Mouse (Mus musculus): ENCODE data around the gene Creb3l2. TPM values are rescaled to one million over a fixed set of nuclear protein-coding genes. Genes with fewer than 3 reads are reported as not detected.

Creb3l2 gene
- polyA plus RNA-seq, 1 experiment from 2014 or later = 20.8 TPM

DNA sequence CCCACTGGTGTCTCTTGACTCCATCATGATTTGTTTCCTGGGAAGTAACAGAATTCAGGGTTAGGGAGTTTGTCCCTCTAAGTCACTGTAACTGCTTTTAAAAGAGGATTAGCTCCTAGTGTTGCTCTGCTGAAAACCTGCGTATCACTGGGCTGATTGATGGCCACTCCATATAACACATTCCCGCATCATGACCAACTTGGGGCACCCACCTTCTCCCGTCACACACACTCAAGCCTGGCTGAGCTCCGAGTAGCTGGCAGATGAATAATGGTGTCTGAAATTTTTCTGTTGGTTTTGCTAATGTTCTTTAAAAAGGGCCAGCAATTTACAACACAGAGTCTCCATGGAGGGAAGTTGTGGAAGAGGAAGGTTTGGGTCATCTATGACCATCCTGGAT lies 41.8 kb downstream of the Creb3l2 start:
- Histone ChIP-seq H3K27ac (no peak overlapping the region), H3K4me2 (ENCODE audit: low read length) (no peak overlapping the region), H3K9ac (ENCODE audit: low read depth, low read length) (no peak overlapping the region), H3K4me1 (replicated peaks; ENCODE audit: insufficient read depth, low read length) (peaks cover 46% of the 10 kb centered on the region), H3K36me3 (ENCODE audit: insufficient read depth, low read length) (0 out of 2 replicates have a peak, but pooled peaks cover 7% of the 10 kb centered on the region), H3K27me3 (ENCODE audit: insufficient read depth, low read length) (no peaks in the 10 kb centered on the region), H3K4me3 (replicated peaks; ENCODE audit: low read depth, low read length) (no peak overlapping the region), H3K9me3 (replicated peaks; ENCODE audit: low read length) (no peaks in the 10 kb centered on the region)
- ATAC-seq (replicated peaks; ENCODE audit: low FRiP score, low read depth) = no peak
- DNase-seq (ENCODE audit: low spot score) = no peak
- WGBS = 82% methylated on average over 4 of the region's 4 CpGs
- no peak for TF ChIP-seq CTCF (IDR thresholded peaks at IDR 0.05; ENCODE audit: low read depth)

DNA sequence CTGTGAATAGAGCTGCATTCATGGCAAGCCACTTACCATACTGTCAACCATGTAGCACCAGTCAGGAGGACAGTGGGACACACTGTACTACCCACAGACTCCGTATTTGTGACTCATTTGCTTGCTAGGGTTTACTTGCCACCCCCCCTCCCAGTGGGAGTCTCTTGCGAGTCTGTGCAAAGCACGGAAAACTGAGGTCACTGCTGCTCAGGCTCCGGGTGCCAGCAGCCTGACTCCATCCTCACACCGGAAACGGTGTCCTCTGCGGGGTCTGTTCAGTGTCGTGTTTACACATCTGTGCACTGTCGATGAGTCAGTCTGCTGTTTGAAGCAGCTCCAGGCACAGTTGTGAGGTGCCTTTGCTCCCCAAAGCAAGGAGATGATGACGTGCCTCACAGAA lies 43.0 kb downstream of the Creb3l2 start:
- no peak overlapping the region for H3K27ac ChIP-seq
- H3K9ac ChIP-seq (ENCODE audit: low read depth, low read length) = no peak overlapping the region
- TF ChIP-seq CTCF (IDR thresholded peaks at IDR 0.05; ENCODE audit: low read depth) = no peak
- H3K4me1 ChIP-seq (replicated peaks; ENCODE audit: insufficient read depth, low read length) = peaks cover 40% of the 10 kb centered on the region
- ATAC-seq (replicated peaks; ENCODE audit: low FRiP score, low read depth) (no peak), DNase-seq (ENCODE audit: low spot score) (no peak)
- 0 out of 2 replicates have a peak, but pooled peaks cover 10% of the 10 kb centered on the region for H3K36me3 ChIP-seq (ENCODE audit: insufficient read depth, low read length)
- H3K4me2 ChIP-seq (ENCODE audit: low read length) = no peak overlapping the region
- no peaks in the 10 kb centered on the region for H3K27me3 ChIP-seq (ENCODE audit: insufficient read depth, low read length)
- WGBS = 42% methylated on average over 10 of the region's 10 CpGs
- H3K9me3 ChIP-seq (replicated peaks; ENCODE audit: low read length) = no peaks in the 10 kb centered on the region
- H3K4me3 ChIP-seq (replicated peaks; ENCODE audit: low read depth, low read length) = no peak overlapping the region

DNA sequence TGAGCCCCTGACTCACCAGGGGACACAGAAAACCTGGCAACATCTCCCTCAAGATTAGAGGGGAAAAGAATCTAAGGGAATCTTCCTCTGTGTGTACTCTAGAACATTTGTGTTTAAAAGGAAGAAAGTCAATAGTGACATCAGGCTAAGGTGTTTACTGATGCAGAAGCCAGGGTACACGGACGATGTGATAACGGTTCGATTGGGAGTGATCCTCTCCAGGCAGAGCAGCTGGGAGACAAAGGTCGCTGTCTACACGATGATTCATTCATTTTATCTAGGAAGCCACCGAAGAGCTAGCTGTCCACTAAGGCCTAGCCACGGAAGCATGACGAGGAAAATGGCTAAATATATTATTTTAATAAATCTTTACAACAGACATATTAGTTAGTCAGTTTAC lies 44.0 kb downstream of the Creb3l2 start:
- no peak overlapping the region for H3K27ac ChIP-seq
- H3K4me2 ChIP-seq (ENCODE audit: low read length) = no peak overlapping the region
- TF ChIP-seq CTCF (IDR thresholded peaks at IDR 0.05; ENCODE audit: low read depth) = no peak
- no peaks in the 10 kb centered on the region for H3K9me3 ChIP-seq (replicated peaks; ENCODE audit: low read length)
- ATAC-seq (replicated peaks; ENCODE audit: low FRiP score, low read depth) (no peak), DNase-seq (ENCODE audit: low spot score) (no peak)
- no peak overlapping the region for H3K9ac ChIP-seq (ENCODE audit: low read depth, low read length)
- no peak overlapping the region for H3K4me3 ChIP-seq (replicated peaks; ENCODE audit: low read depth, low read length)
- 0 out of 2 replicates have a peak, but pooled peaks cover 10% of the 10 kb centered on the region for H3K36me3 ChIP-seq (ENCODE audit: insufficient read depth, low read length)
- H3K27me3 ChIP-seq (ENCODE audit: insufficient read depth, low read length) = no peaks in the 10 kb centered on the region
- peaks cover 33% of the 10 kb centered on the region for H3K4me1 ChIP-seq (replicated peaks; ENCODE audit: insufficient read depth, low read length)
- 61% methylated on average over 9 of the region's 9 CpGs for WGBS

DNA sequence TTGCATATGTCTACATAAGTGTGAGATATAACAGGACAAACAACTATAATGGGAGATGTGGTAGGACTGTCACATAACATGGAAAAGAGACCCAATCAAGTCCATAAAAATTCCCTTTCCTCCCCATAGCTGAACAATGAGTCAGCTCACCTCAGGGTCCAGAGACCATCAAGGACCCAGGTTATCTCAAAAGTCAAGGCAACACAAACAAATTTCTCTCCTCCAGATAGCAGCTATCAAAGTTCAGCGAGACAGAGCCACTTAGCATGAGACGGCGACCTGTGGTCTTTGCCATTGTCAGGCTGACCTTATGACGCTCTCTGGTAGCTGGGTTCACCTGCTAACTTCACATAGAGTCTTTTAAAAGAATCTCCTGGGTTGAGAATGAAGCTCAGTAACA lies 44.7 kb downstream of the Creb3l2 start:
- whole genome bisulfite sequencing = 85% methylated on average over 4 of the region's 4 CpGs
- H3K27me3 ChIP-seq (ENCODE audit: insufficient read depth, low read length) = no peaks in the 10 kb centered on the region
- H3K9ac ChIP-seq (ENCODE audit: low read depth, low read length) = no peak overlapping the region
- no peak overlapping the region for H3K4me2 ChIP-seq (ENCODE audit: low read length)
- H3K36me3 ChIP-seq (ENCODE audit: insufficient read depth, low read length) = 0 out of 2 replicates have a peak, but pooled peaks cover 10% of the 10 kb centered on the region
- no peak for TF ChIP-seq CTCF (IDR thresholded peaks at IDR 0.05; ENCODE audit: low read depth)
- ATAC-seq (replicated peaks; ENCODE audit: low FRiP score, low read depth) (no peak), DNase-seq (ENCODE audit: low spot score) (no peak)
- H3K9me3 ChIP-seq (replicated peaks; ENCODE audit: low read length) = no peaks in the 10 kb centered on the region
- no peak overlapping the region for H3K4me3 ChIP-seq (replicated peaks; ENCODE audit: low read depth, low read length)
- peaks cover 32% of the 10 kb centered on the region for H3K4me1 ChIP-seq (replicated peaks; ENCODE audit: insufficient read depth, low read length)
- no peak overlapping the region for H3K27ac ChIP-seq

DNA sequence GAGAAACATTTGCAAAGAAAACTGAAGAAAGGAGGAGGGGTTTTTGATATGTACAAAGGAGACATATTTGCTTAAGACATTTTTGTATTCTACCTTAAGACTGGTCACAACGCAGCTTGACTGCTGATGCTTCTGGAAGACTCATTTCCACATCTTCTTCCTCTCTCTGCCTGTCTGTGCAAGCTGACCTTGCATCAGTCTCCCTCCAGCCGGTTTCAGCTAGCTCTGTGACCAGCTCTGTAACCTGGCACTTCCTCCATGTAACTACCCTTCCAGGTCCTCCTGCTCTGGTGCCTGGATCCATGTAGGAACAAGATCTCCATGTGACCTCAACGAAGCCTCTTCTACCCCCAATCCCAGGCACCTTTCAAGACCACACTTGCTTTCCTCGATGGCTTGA lies 45.8 kb downstream of the Creb3l2 start:
- no peak overlapping the region for H3K4me2 ChIP-seq (ENCODE audit: low read length)
- no peaks in the 10 kb centered on the region for H3K9me3 ChIP-seq (replicated peaks; ENCODE audit: low read length)
- H3K36me3 ChIP-seq (ENCODE audit: insufficient read depth, low read length) = 0 out of 2 replicates have a peak, but pooled peaks cover 10% of the 10 kb centered on the region
- H3K4me1 ChIP-seq (replicated peaks; ENCODE audit: insufficient read depth, low read length) = peaks cover 21% of the 10 kb centered on the region
- no peak for ATAC-seq (replicated peaks; ENCODE audit: low FRiP score, low read depth)
- WGBS = 77% methylated on average over 4 of the region's 4 CpGs
- no peak for DNase-seq (ENCODE audit: low spot score)
- no peaks in the 10 kb centered on the region for H3K27me3 ChIP-seq (ENCODE audit: insufficient read depth, low read length)
- H3K27ac ChIP-seq = no peak overlapping the region
- no peak for TF ChIP-seq CTCF (IDR thresholded peaks at IDR 0.05; ENCODE audit: low read depth)
- no peak overlapping the region for H3K9ac ChIP-seq (ENCODE audit: low read depth, low read length)
- no peak overlapping the region for H3K4me3 ChIP-seq (replicated peaks; ENCODE audit: low read depth, low read length)

DNA sequence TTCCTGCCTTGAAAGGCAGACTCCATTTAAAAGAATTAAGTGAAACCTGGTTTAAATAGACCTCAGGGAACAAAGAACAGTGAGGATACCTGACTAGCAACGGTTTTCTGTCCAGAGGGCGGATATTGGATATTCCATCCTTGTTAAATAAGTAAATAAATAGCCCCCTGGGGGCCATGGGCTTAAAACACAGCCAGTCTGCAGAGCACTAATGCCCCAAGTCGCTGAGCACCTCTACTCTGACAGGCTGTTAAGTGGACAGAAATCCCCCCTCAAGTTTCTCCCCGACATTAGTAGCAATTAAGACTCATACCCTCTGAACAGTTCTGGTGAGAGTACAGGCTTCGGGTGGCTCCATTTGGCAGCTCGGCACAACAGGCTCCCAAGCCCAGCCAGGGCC lies 48.7 kb downstream of the Creb3l2 start:
- no peak overlapping the region for H3K27ac ChIP-seq
- DNase-seq (ENCODE audit: low spot score) (no peak), ATAC-seq (replicated peaks; ENCODE audit: low FRiP score, low read depth) (no peak)
- H3K9ac ChIP-seq (ENCODE audit: low read depth, low read length) = no peak overlapping the region
- peaks cover 6% of the 10 kb centered on the region; the same call in 1 of the 2 replicates for H3K4me1 ChIP-seq (replicated peaks; ENCODE audit: insufficient read depth, low read length)
- 51% methylated on average over 6 of the region's 6 CpGs for WGBS
- H3K4me3 ChIP-seq (replicated peaks; ENCODE audit: low read depth, low read length) = no peak overlapping the region
- H3K27me3 ChIP-seq (ENCODE audit: insufficient read depth, low read length) = no peaks in the 10 kb centered on the region
- H3K36me3 ChIP-seq (ENCODE audit: insufficient read depth, low read length) = peaks cover 15% of the 10 kb centered on the region; the same call in 1 of the 2 replicates
- no peak overlapping the region for H3K4me2 ChIP-seq (ENCODE audit: low read length)
- no peaks in the 10 kb centered on the region for H3K9me3 ChIP-seq (replicated peaks; ENCODE audit: low read length)
- no peak for TF ChIP-seq CTCF (IDR thresholded peaks at IDR 0.05; ENCODE audit: low read depth)

DNA sequence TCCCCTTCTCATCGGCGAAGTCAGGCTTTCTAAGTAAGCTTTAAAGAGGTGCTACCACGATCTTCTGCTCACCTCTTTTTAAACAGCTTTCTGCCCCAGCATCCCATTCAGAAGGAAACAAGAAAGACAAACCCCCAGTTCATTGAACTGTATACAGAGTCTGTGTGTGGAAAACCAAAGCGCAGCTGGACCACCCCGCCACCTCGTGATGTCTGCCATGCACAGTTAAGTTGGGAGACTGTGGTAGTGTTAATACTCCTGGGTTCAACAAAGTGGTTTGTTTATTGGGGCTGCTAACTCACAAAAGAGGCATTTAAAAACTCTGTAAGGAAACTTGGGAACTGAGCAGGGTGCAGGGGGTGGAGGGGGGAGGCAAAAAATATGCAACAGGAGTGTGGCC lies 49.7 kb downstream of the Creb3l2 start:
- Histone ChIP-seq H3K27ac (no peak overlapping the region), H3K4me1 (replicated peaks; ENCODE audit: insufficient read depth, low read length) (peaks cover 6% of the 10 kb centered on the region; the same call in 1 of the 2 replicates)

More for the DNA sequence above, 49.7 kb downstream of the Creb3l2 start:
- Histone ChIP-seq H3K27me3 (ENCODE audit: insufficient read depth, low read length) (no peaks in the 10 kb centered on the region), H3K9ac (ENCODE audit: low read depth, low read length) (no peak overlapping the region), H3K4me3 (replicated peaks; ENCODE audit: low read depth, low read length) (no peak overlapping the region), H3K9me3 (replicated peaks; ENCODE audit: low read length) (no peaks in the 10 kb centered on the region), H3K36me3 (ENCODE audit: insufficient read depth, low read length) (peaks cover 15% of the 10 kb centered on the region; the same call in 1 of the 2 replicates), H3K4me2 (ENCODE audit: low read length) (no peak overlapping the region)
- DNase-seq (ENCODE audit: low spot score) (no peak), ATAC-seq (replicated peaks; ENCODE audit: low FRiP score, low read depth) (no peak)
- 78% methylated on average over 6 of the region's 6 CpGs for WGBS
- TF ChIP-seq CTCF (IDR thresholded peaks at IDR 0.05; ENCODE audit: low read depth) = no peak

Data from kidney, postnatal 0 days (tissue).